Mouse (Mus musculus) urinary bladder, postnatal 10 days (tissue): ENCODE measurements around the gene Aimp2.

ENCODE experiments used
- DNase-seq: peaks from one replicate; pipeline ENCODE4 v3.0.0; 2022; ENCODE audit warnings: low spot score

Aimp2 gene

DNA sequence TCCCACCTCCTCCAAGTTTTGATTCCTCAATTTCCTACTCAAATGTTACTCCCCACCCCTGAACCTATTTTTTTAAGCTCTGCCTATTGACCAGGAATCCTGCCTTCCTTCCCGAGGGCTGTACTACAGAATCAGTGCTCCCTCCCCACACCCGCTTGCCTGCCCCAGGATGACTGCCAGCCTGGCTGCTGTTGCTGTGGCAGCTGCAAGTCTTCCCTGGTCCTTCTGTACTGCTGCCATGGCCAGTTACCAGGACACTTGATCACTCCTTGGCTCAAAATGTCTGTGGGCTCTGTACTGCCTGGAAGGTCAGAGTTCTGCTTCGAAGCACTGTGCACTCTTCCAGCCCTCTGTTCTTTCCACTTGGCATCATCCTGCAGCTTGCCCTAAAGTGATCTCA lies 7.5 kb downstream of the Aimp2 start:
- no peak for DNase-seq

DNA sequence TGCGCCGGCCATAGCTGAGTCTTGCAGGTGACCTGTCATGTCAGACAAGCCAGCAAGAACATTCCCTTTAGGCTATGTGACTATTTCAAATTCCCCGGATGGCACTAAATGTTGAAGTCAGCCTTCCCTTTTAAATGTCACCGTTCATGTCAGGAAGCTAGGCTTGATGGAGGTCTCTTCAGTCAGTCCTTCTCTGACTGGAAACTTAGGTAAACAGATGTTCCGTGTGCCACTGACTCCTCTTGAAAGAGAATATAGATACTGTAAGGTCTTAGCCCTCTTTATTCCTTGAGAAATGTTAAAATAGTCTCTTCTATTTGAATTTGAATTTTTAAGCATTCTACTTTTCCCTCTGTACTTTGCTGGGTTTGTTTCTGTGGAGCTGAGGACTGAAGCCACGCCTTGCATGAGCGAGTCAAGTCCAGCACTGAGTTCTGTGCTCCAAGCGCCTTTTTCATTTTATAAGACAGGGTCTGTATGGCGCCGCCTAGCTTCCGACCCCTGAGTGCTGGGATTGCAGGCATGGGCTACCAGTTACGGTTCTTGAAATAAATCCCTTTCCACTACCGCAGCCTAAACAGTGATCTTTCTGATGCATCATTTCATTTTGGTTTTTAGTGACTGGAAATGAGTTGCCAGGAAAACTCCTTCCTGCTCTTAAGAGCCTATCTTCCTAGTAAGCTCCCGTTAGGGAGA lies 11.9 kb downstream of the Aimp2 start, which contains the start of gene Ankrd61:
Gene Ankrd61, minus strand, starts transcription at position 51 of the 696 bp plus-strand sequence.
- no peak for DNase-seq

DNA sequence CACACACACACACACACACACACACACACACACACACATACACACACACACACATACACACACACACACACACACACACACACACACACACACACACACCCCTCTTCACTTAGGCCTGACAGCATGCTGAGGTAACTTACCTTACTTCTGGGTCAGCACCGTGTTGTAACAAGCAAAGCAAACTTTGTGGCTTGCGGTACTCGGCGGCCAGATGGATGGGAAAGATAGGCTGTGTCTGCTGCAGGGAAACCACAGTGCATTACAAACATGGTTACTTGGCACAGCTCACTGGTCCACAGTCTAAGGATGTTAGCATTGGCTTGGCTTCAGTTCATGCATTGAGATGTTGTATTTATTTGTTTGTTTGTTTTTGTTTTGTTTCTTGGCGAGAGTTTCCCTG lies 16.3 kb downstream of the Aimp2 start:
- DNase-seq = no peak

GRCm38 (mm10) chr5:143892255-143892886 lies 17.3 kb downstream of the Aimp2 start:
- DNase-seq = no peak

- DNase-seq = no peak
Measured at GRCm38 (mm10) chr5:143890741-143891140, 18.9 kb downstream of the Aimp2 start.

GRCm38 (mm10) chr5:143885274-143885673 lies 24.4 kb downstream of the Aimp2 start:
- DNase-seq = no peak

GRCm38 (mm10) chr5:143874571-143874970 lies 35.1 kb downstream of the Aimp2 start:
- DNase-seq = no peak

- DNase-seq = no peak
Measured at GRCm38 (mm10) chr5:143871547-143872169, 38.0 kb downstream of the Aimp2 start.
